Mouse (Mus musculus) bone marrow, adult 2 months (tissue): ENCODE measurements around the gene Agrp.

Experiments
- CTCF ChIP-seq: fragments of 200-500 bp; IDR thresholded peaks from 2 replicates; pipeline ENCODE4 v1.5.1; 2011; ENCODE audit warnings: low read length, control low read depth; ENCODE audit not compliant: control insufficient read depth, insufficient read depth
- POLR2A ChIP-seq: fragments of 200-500 bp; IDR thresholded peaks from 2 replicates; pipeline ENCODE4 v1.6.1; 2011; ENCODE audit warnings: low read depth, mild to moderate bottlenecking, control low read depth, low read length, borderline replicate concordance; ENCODE audit not compliant: control insufficient read depth

DNA sequence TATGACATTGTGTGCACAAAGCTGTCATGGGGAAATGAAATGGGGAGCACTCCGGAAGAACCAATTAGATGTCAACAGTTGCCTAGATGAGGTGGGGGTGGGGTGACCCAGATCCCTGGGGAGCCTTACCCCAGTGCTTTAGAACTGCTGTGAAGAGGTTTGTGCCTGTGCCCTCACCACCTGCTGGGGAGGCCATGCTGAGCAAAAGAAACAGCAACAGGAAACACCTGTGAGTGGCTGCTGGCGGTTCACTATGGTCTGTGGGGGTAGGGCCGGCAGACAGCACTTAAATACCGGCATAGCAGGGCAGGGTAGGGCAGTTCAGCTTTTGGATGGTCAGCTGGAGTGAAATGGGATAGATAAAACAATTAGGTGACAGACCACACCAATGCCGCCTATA lies 14.1 kb downstream of the Agrp start:
- TF ChIP-seq POLR2A (0 out of 2 replicates have a peak, but pooled peaks have one; percentile 37), CTCF (no peak)
